Mouse (Mus musculus) limb, embryonic 13.5 days (tissue): ENCODE measurements around the gene Sema4g. TPM values are rescaled to one million over a fixed set of nuclear protein-coding genes. Genes with fewer than 3 reads are reported as not detected.

ENCODE experiments used
- ATAC-seq: fragments of 200-750 bp; cut with Nextera tagmentation; 2 replicates; pipeline ENCODE4 v1.8.0; 2017; ENCODE audit warnings: low read depth, moderate number of reproducible peaks, moderate TSS enrichment; ENCODE audit not compliant: low FRiP score
- H3K27ac ChIP-seq: fragments of 300-500 bp; sonication (generic); 2 replicates; pipeline ENCODE4 v1.5.1; 2015; ENCODE audit warnings: inconsistent platforms, mild to moderate bottlenecking, moderate library complexity
- H3K27me3 ChIP-seq: fragments of 300-500 bp; sonication (generic); 2 replicates; pipeline ENCODE4 v1.6.1; 2015; ENCODE audit warnings: mild to moderate bottlenecking, inconsistent platforms
- H3K36me3 ChIP-seq: fragments of 300-500 bp; sonication (generic); 2 replicates; pipeline ENCODE4 v1.6.1; 2015; ENCODE audit warnings: inconsistent platforms, mild to moderate bottlenecking, moderate library complexity
- H3K4me1 ChIP-seq: fragments of 300-500 bp; sonication (generic); 2 replicates; pipeline ENCODE4 v1.6.1; 2015; ENCODE audit warnings: inconsistent platforms
- H3K4me2 ChIP-seq: fragments of 300-500 bp; sonication (generic); replicated peaks from 2 replicates; pipeline ENCODE4 v1.6.1; 2015; ENCODE audit warnings: inconsistent platforms, mild to moderate bottlenecking, moderate library complexity
- H3K4me3 ChIP-seq: fragments of 300-500 bp; sonication (generic); 2 replicates; pipeline ENCODE4 v1.5.1; 2015; ENCODE audit warnings: moderate library complexity, mild to moderate bottlenecking, inconsistent platforms
- H3K9ac ChIP-seq: fragments of 300-500 bp; sonication (generic); 2 replicates; pipeline ENCODE4 v1.6.1; 2015; ENCODE audit warnings: mild to moderate bottlenecking, inconsistent platforms
- H3K9me3 ChIP-seq: fragments of 300-500 bp; sonication (generic); 2 replicates; pipeline ENCODE4 v1.6.1; 2016; ENCODE audit warnings: inconsistent platforms
- WGBS: fragments of 180-500 bp; shearing (Covaris S2); methylation state at CpG from one replicate; pipeline ENCODE4 v1.1.7; 2015; 5-methylcytosine and 5-hydroxymethylcytosine counted together
- polyA plus RNA-seq: library from polyadenylated mRNA; unstranded; fragments of >200 nt; fragmentation: Nextera tagmentation; extraction: Ambion mirVana; gene quantifications from 2 replicates; pipeline ENCODE4 v1.2.1, GENCODE M21; 2015

The Sema4g gene
- polyA plus RNA-seq, 1 experiment from 2014 or later = 7.4 TPM

DNA sequence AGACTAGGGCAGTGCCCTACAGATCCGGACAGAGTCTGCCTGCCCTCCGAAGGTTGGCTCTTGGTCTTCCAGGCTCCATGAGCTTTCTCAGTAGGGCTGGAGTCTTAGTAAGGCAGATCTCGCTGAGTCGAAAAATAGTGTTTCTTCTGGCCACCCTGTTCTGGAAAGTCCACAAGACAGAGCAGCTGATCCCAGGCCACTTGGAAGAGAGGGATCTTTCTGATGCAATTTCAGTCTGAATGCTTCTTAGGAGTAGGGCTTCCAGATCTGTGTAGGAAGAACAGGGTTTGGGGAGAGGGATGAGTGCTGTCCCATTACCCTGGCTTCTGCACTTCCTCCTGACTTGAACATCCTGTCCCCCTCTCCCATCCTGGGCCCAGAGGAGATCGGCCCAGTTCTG is 56.8 kb downstream of the Sema4g start, which contains the start of gene Pdzd7:
Pdzd7 (minus strand) TSS at position 67 of the 400 bp plus-strand sequence.
- 79% methylated on average over 5 of the region's 5 CpGs for WGBS
- no peaks in the 10 kb centered on the region for H3K9me3 ChIP-seq
- peak within 1 kb of the TSS; percentile 72 for H3K9ac ChIP-seq
- peaks cover 28% of the 10 kb centered on the region for H3K4me1 ChIP-seq
- ATAC-seq = no peak
- H3K4me3 ChIP-seq = peak within 1 kb of the TSS; percentile 57
- H3K36me3 ChIP-seq = peaks cover 7% of the 10 kb centered on the region; the same call in 1 of the 2 replicates
- H3K27ac ChIP-seq = no peak within 1 kb of the TSS
- H3K4me2 ChIP-seq = peak within 1 kb of the TSS; percentile 77
- peaks cover 46% of the 10 kb centered on the region for H3K27me3 ChIP-seq

DNA sequence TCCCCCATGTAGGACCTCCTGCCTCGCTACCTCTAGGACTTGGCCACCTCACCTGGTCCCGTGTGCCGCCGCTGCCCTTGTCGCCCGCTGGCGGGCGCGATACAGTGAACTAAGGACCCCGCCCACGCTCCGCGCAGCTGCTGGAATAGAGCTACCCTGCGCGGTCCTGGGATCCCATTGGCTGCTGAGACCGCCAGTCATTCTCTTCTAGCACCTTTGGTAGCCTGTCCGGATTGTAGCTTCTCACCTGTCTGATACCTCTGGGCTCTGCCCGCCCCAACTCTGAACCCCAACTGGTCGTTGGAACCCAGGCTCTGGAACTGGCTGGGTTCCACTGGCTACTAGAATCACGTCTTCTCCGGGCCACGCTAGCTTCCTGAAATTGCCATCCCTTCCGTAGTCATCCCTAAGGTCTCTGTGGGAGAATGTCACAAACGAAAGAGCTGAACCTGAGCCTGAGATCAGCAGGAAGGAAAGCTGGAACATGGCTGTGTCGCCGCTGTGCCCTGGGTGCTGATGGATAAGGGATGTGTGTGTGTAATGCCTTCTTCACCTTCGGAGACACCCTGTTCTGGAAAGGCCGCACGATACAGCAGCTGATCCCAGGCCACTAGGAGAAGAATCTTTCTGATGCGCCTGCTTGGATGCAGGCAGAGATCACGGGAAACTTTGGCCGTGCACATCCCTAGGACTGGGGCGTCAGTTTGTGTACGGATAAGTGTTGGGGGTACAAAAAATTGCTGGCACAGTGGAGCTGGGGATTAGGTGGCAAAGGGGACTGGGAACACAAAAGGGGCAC is 57.8 kb downstream of the Sema4g start:
- Histone ChIP-seq H3K27me3 (peaks cover 40% of the 10 kb centered on the region), H3K9ac (peak overlapping the region; percentile 72), H3K4me3 (peak overlapping the region; percentile 57), H3K4me2 (peak overlapping the region; percentile 77), H3K36me3 (peaks cover 16% of the 10 kb centered on the region), H3K27ac (no peak overlapping the region), H3K9me3 (no peaks in the 10 kb centered on the region), H3K4me1 (peaks cover 28% of the 10 kb centered on the region)
- peak; percentile 45 for ATAC-seq
- 2% methylated on average over 34 of the region's 34 CpGs for WGBS

DNA sequence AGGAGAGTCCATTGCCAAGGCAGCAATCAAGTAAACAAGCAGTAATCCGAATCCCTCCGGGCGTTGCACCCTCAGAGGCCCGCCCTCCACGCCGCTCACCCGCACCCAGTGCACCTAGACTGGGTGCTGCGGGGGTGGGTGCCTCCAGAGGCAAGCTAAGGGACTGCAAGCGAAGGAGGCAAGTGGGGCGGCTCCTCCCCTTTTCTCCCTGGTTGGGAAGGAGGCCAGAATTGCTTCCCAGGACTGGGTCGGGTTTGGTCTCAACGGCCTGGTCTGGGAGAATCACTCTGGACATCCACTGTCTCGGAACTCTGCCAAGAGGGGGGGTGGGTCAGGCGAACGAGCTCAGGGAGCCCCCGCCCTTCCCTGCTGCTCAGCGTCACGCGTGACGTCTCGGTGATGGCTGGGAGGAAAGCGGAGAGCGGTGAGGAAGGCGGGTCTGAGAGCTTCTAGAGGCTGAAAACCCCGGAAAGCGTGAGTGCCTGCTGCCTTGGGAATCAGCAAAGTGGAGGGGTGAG is 58.6 kb downstream of the Sema4g start, which contains the start of gene Sfxn3:
Sfxn3 (plus strand) TSS at position 87 of the 518 bp plus-strand sequence.
- Histone ChIP-seq H3K9ac (peak within 1 kb of the TSS; percentile 72), H3K27ac (peak within 1 kb of the TSS; percentile 84), H3K4me1 (peaks cover 28% of the 10 kb centered on the region), H3K4me2 (peak within 1 kb of the TSS; percentile 77), H3K27me3 (peaks cover 36% of the 10 kb centered on the region), H3K9me3 (no peaks in the 10 kb centered on the region), H3K4me3 (peak within 1 kb of the TSS; percentile 57), H3K36me3 (peaks cover 23% of the 10 kb centered on the region)
- peak; percentile 86 for ATAC-seq
- under 1% methylated on average over 26 of the region's 26 CpGs for WGBS

DNA sequence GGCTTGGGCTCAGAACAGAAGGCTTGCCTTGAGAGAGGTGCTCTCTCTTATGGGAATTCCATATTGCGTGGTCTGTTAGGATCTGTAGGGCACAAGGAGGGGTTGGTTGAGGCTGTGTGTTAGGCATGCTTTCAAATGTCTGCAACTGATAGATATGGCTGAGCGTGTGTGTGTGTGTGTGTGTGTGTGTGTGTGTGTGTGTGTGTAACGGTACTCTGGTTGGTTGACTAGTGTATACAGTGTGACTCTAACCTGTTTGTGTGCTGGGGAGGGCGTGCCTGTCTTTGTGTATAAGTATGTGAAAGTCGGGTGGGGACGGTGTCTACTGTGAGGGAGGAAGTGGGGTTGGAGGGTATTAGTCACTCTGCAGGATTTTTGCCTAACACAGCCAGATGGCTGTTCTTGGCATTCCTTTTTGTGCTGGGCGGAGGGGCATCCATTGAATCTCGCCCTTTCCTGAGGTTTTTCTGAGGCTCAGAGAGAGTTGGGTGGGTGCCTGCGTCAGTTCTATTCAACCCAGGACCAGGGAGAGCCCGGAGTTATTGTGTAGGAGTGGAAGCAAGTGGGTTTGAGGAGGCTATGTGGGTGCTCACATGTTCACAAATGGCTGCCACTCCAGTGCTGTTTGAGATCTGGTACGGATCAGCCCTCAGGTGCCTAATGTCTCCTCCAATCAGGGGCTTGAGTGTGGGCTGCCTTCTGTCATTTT is 59.2 kb downstream of the Sema4g start:
- Histone ChIP-seq H3K4me1 (peaks cover 28% of the 10 kb centered on the region), H3K4me3 (peak overlapping the region; percentile 57), H3K4me2 (peak overlapping the region; percentile 77), H3K9me3 (no peaks in the 10 kb centered on the region), H3K27me3 (peaks cover 36% of the 10 kb centered on the region), H3K27ac (peak overlapping the region; percentile 84), H3K36me3 (peaks cover 30% of the 10 kb centered on the region), H3K9ac (peak overlapping the region; percentile 72)
- WGBS = 42% methylated on average over 11 of the region's 11 CpGs
- ATAC-seq = peak; percentile 62

DNA sequence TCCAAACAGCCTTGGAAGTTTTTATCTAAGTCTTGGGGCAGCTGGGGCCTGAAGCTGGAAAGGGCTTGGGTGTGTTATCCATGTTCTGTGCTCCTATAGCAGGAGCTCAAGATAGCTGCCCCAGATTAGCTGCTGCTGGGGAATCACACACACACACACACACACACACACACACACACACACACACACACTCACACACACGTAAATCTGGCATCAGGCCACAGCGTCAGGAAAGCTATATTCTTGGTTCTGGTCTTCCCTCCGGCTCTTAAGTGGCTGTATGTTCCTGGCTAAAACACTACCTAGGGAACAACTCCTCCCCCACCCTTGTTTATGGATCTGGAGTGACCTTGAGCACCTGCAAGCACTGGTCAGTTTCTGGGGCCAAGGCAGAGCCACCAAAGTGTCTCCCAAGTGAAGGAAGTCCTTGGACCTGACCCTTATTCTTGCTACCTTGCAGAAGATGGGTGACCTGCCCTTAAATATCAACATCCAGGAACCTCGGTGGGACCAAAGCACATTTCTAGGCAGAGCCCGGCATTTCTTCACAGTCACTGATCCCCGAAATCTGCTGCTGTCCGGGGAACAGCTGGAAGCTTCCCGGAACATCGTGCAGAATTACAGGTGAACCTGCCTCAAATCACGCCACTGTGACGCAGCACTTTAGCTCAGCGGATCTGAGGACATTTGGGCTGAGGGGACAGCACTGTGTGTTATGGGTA is 59.9 kb downstream of the Sema4g start:
- peak overlapping the region; percentile 57 for H3K4me3 ChIP-seq
- peaks cover 28% of the 10 kb centered on the region for H3K4me1 ChIP-seq
- no peak for ATAC-seq
- H3K9me3 ChIP-seq = no peaks in the 10 kb centered on the region
- peaks cover 29% of the 10 kb centered on the region for H3K27me3 ChIP-seq
- peaks cover 35% of the 10 kb centered on the region for H3K36me3 ChIP-seq
- H3K4me2 ChIP-seq = peak overlapping the region; percentile 77
- peak overlapping the region; percentile 72; the same call in 1 of the 2 replicates for H3K9ac ChIP-seq
- WGBS = 74% methylated on average over 12 of the region's 12 CpGs
- peak overlapping the region; percentile 84; the same call in 1 of the 2 replicates for H3K27ac ChIP-seq

DNA sequence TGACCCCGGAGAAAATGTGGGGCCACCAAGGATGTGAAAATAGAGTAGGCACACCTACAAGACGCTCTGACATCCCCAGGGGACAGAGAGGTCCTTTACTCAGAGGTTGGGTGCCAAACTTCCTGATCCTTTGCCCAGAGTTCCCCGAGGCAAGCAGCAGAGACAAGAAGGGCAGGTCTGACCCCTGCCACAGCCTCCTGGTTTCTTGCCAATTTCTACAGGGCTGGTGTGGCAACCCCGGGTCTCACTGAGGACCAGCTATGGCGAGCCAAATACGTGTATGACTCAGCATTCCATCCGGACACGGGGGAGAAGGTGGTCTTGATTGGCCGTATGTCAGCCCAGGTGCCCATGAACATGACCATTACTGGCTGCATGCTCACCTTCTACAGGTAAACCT is 60.6 kb downstream of the Sema4g start:
- Histone ChIP-seq H3K27ac (no peak overlapping the region), H3K36me3 (peaks cover 42% of the 10 kb centered on the region), H3K27me3 (peaks cover 22% of the 10 kb centered on the region), H3K4me1 (peaks cover 28% of the 10 kb centered on the region), H3K4me3 (no peak overlapping the region), H3K4me2 (0 out of 2 replicates have a peak overlapping the region, but pooled peaks have one; percentile 77), H3K9me3 (no peaks in the 10 kb centered on the region), H3K9ac (no peak overlapping the region)
- WGBS = 74% methylated on average over 9 of the region's 9 CpGs
- ATAC-seq = no peak

Other genes starting within 250 kb of the Sema4g start
- 0.04 TPM in 1 of 2 replicates, not detected in the other for gene Pax2, start 233.1 kb upstream of the Sema4g start, polyA plus RNA-seq
- 37.8 and 41.5 TPM in 2 replicates for gene Slf2, start 58.0 kb upstream of the Sema4g start, polyA plus RNA-seq
- 22.7 and 24.1 TPM in 2 replicates for gene Twnk, start 16.6 kb downstream of the Sema4g start, polyA plus RNA-seq
- 69.2 and 76.3 TPM in 2 replicates for gene Mrpl43, start 17.3 kb downstream of the Sema4g start, polyA plus RNA-seq
- gene Lzts2, start 25.3 kb downstream of the Sema4g start, polyA plus RNA-seq = 68.8 and 68.9 TPM in 2 replicates
- 0.41 and 0.56 TPM in 2 replicates for gene Pdzd7, start 56.6 kb downstream of the Sema4g start, polyA plus RNA-seq
- gene Sfxn3, start 58.4 kb downstream of the Sema4g start, polyA plus RNA-seq = 26.0 and 26.5 TPM in 2 replicates
- 18.6 and 20.4 TPM in 2 replicates for gene Kazald1, start 86.1 kb downstream of the Sema4g start, polyA plus RNA-seq
- gene Tlx1, start 161.6 kb downstream of the Sema4g start, polyA plus RNA-seq = 0.38 and 1.1 TPM in 2 replicates
- gene Lbx1, start 246.7 kb downstream of the Sema4g start, polyA plus RNA-seq = 1.4 and 1.5 TPM in 2 replicates